Mouse (Mus musculus): ENCODE results near the gene Crim1.

DNA sequence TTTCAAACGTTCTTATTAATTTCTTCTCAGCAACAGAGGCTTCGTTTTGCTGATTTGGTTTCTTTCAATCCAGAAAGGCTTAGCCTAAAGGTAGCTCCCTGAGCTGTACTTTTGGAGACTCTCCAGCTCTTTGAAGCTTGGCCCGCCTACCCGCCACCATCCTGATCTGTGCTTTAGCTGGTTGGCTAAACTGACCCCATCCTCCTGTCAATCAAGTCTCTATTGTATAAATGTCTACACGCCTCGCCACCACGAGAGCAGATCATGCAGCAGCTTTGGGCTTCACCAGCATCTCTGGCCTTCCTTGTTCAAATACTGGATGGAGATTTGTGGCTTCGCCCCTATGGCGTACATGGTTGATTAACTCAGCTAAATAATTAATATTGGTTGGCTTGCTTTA lies 108.2 kb downstream of the Crim1 start:
- TF ChIP-seq CTCF (IDR thresholded peaks at IDR 0.05; ENCODE audit: borderline replicate concordance, control insufficient read depth, extremely low read depth, insufficient read depth, low read length, poor library complexity) (no peak), POLR2A (IDR thresholded peaks at IDR 0.05; ENCODE audit: control insufficient read depth, extremely low read depth, insufficient read depth, low read length, poor library complexity) (no peak)
